Mouse (Mus musculus): ENCODE measurements around the gene Sptlc3. TPM values are rescaled to one million over a fixed set of nuclear protein-coding genes. Genes with fewer than 3 reads are reported as not detected.

Sptlc3 gene
- polyA plus RNA-seq, 1 experiment from 2014 or later, result not detected

- H3K27me3 ChIP-seq (replicated peaks; ENCODE audit: control insufficient read depth, insufficient read depth, low read length), result no peaks in the 10 kb centered on the region
- no peak overlapping the region for H3K4me2 ChIP-seq (ENCODE audit: low read depth, low read length)
- peak; percentile 71 for ATAC-seq
- no peaks in the 10 kb centered on the region for H3K4me1 ChIP-seq (ENCODE audit: control insufficient read depth, insufficient read depth, low read length)
- no peaks in the 10 kb centered on the region for H3K36me3 ChIP-seq (ENCODE audit: control insufficient read depth, insufficient read depth, low read length)
- H3K9ac ChIP-seq (ENCODE audit: low read depth, low read length), result no peak overlapping the region
- no peaks in the 10 kb centered on the region for H3K9me3 ChIP-seq (ENCODE audit: control insufficient read depth, low read length)
- WGBS, result 41% methylated on average over 10 of the region's 10 CpGs
- no peak overlapping the region for H3K4me3 ChIP-seq (ENCODE audit: low read length)
- no peak overlapping the region for H3K27ac ChIP-seq (ENCODE audit: low read length)
These were observed 97.4 kb downstream of the Sptlc3 start for GRCm38 (mm10) chr2:139590888-139591698.

GRCm38 (mm10) chr2:139592109-139592508, 98.4 kb downstream of the Sptlc3 start:
- WGBS, result 72% methylated on average over 7 of the region's 7 CpGs
- no peak overlapping the region for H3K4me2 ChIP-seq (ENCODE audit: low read depth, low read length)
- H3K36me3 ChIP-seq (ENCODE audit: control insufficient read depth, insufficient read depth, low read length), result no peaks in the 10 kb centered on the region
- H3K27me3 ChIP-seq (replicated peaks; ENCODE audit: control insufficient read depth, insufficient read depth, low read length), result no peaks in the 10 kb centered on the region
- H3K9ac ChIP-seq (ENCODE audit: low read depth, low read length), result no peak overlapping the region
- no peak overlapping the region for H3K27ac ChIP-seq (ENCODE audit: low read length)
- ATAC-seq, result no peak
- no peaks in the 10 kb centered on the region for H3K9me3 ChIP-seq (ENCODE audit: control insufficient read depth, low read length)
- H3K4me1 ChIP-seq (ENCODE audit: control insufficient read depth, insufficient read depth, low read length), result no peaks in the 10 kb centered on the region
- no peak overlapping the region for H3K4me3 ChIP-seq (ENCODE audit: low read length)

DNA sequence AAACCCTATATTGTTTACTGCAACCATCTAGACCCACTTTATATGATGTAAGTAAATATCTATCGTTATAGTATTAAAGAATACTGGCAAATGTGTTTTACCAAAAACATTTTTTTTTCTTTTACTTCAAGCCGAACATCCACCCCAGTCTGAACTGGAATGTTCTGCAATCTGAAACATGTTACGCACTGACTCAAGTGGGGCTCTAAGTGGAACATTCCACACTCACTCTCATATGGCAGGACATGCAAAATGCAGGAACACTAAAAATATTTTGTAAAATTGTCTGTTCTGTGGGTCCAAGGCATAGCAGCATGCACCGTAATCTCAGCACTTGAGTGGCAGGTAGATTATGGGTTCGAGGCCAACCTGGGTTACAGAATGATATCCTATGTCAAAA, 103.5 kb downstream of the Sptlc3 start:
- H3K9ac ChIP-seq (ENCODE audit: low read depth, low read length), result no peak overlapping the region
- ATAC-seq, result no peak
- no peaks in the 10 kb centered on the region for H3K4me1 ChIP-seq (ENCODE audit: control insufficient read depth, insufficient read depth, low read length)
- no peaks in the 10 kb centered on the region for H3K36me3 ChIP-seq (ENCODE audit: control insufficient read depth, insufficient read depth, low read length)
- no peaks in the 10 kb centered on the region for H3K9me3 ChIP-seq (ENCODE audit: control insufficient read depth, low read length)
- H3K27ac ChIP-seq (ENCODE audit: low read length), result no peak overlapping the region
- H3K4me3 ChIP-seq (ENCODE audit: low read length), result no peak overlapping the region
- 88% methylated on average over 5 of the region's 5 CpGs for WGBS
- H3K4me2 ChIP-seq (ENCODE audit: low read depth, low read length), result no peak overlapping the region
- H3K27me3 ChIP-seq (replicated peaks; ENCODE audit: control insufficient read depth, insufficient read depth, low read length), result no peaks in the 10 kb centered on the region

DNA sequence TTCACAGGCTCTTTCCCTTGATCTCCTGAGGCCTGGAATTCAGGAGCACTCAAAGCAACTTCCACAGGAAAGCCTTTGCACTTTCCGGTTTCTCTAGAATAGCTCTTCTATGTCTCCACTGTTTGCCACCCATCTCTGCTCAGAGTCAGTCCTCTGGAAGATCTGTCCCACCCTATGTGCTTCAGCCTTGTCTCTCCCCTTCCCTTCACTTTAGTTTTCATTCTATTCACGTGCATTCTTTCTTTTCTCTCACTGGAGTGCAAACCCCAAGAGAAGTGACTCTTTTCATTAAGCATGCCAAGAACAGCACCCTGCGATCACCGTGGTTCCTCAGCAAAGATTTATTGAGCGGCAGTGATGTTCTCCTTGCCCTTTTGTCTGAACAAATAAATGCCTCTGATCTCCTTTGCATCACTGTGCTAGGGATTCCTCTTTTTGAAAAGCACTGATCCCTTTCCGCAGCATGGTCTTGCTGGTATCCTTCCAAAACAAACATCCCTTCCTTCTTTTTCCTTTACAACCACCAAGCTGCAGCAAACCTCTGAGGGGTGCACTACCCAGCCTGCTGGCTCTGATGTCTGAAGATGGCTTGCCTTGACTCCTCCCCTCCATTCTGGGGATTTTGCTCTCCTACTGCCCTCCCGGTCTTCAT, 108.0 kb downstream of the Sptlc3 start:
- H3K9me3 ChIP-seq (ENCODE audit: control insufficient read depth, low read length), result no peaks in the 10 kb centered on the region
- no peak overlapping the region for H3K27ac ChIP-seq (ENCODE audit: low read length)
- H3K27me3 ChIP-seq (replicated peaks; ENCODE audit: control insufficient read depth, insufficient read depth, low read length), result no peaks in the 10 kb centered on the region
- no peak overlapping the region for H3K4me3 ChIP-seq (ENCODE audit: low read length)
- no peak overlapping the region for H3K4me2 ChIP-seq (ENCODE audit: low read depth, low read length)
- H3K4me1 ChIP-seq (ENCODE audit: control insufficient read depth, insufficient read depth, low read length), result no peaks in the 10 kb centered on the region
- no peak for ATAC-seq
- no peak overlapping the region for H3K9ac ChIP-seq (ENCODE audit: low read depth, low read length)
- WGBS, result 31% methylated on average over 7 of the region's 7 CpGs
- H3K36me3 ChIP-seq (ENCODE audit: control insufficient read depth, insufficient read depth, low read length), result no peaks in the 10 kb centered on the region

- Histone ChIP-seq H3K9me3 (ENCODE audit: control insufficient read depth, low read length) (no peaks in the 10 kb centered on the region), H3K4me2 (ENCODE audit: low read depth, low read length) (no peak overlapping the region), H3K36me3 (ENCODE audit: control insufficient read depth, insufficient read depth, low read length) (no peaks in the 10 kb centered on the region), H3K4me1 (ENCODE audit: control insufficient read depth, insufficient read depth, low read length) (no peaks in the 10 kb centered on the region), H3K27me3 (replicated peaks; ENCODE audit: control insufficient read depth, insufficient read depth, low read length) (no peaks in the 10 kb centered on the region), H3K4me3 (ENCODE audit: low read length) (no peak overlapping the region), H3K9ac (ENCODE audit: low read depth, low read length) (no peak overlapping the region), H3K27ac (ENCODE audit: low read length) (no peak overlapping the region)
- 44% methylated on average over 3 of the region's 3 CpGs for WGBS
- no peak for ATAC-seq
These were observed 114.5 kb downstream of the Sptlc3 start for GRCm38 (mm10) chr2:139608167-139608566.

DNA sequence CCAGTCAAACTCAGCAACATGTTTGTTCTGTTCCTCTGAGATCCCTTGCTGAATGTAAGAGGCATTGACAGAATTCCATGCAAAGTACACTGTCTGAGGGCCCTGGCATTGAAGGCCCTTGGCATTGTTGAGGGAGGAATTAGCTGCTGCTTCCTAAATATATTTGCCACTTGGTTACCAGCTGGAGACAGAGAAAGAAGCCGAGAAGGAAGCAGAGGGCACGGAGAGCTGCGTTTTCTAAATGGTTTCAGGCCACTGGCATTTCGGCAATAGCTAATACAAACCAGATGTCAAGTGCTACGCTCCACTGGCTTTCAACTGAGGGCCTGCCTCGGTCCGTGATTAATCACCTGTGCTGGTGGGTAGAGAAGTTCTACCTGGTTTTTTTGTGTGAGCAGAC, 115.1 kb downstream of the Sptlc3 start:
- no peak overlapping the region for H3K27ac ChIP-seq (ENCODE audit: low read length)
- WGBS, result 21% methylated on average over 7 of the region's 7 CpGs
- H3K9me3 ChIP-seq (ENCODE audit: control insufficient read depth, low read length), result no peaks in the 10 kb centered on the region
- no peak overlapping the region for H3K4me3 ChIP-seq (ENCODE audit: low read length)
- no peaks in the 10 kb centered on the region for H3K4me1 ChIP-seq (ENCODE audit: control insufficient read depth, insufficient read depth, low read length)
- no peak overlapping the region for H3K4me2 ChIP-seq (ENCODE audit: low read depth, low read length)
- no peaks in the 10 kb centered on the region for H3K27me3 ChIP-seq (replicated peaks; ENCODE audit: control insufficient read depth, insufficient read depth, low read length)
- no peak overlapping the region for H3K9ac ChIP-seq (ENCODE audit: low read depth, low read length)
- no peaks in the 10 kb centered on the region for H3K36me3 ChIP-seq (ENCODE audit: control insufficient read depth, insufficient read depth, low read length)
- no peak for ATAC-seq

- H3K4me1 ChIP-seq (ENCODE audit: control insufficient read depth, insufficient read depth, low read length), result no peaks in the 10 kb centered on the region
- H3K4me2 ChIP-seq (ENCODE audit: low read depth, low read length), result no peak overlapping the region
- no peak overlapping the region for H3K27ac ChIP-seq (ENCODE audit: low read length)
- no peaks in the 10 kb centered on the region for H3K36me3 ChIP-seq (ENCODE audit: control insufficient read depth, insufficient read depth, low read length)
- no peak overlapping the region for H3K4me3 ChIP-seq (ENCODE audit: low read length)
- H3K9ac ChIP-seq (ENCODE audit: low read depth, low read length), result no peak overlapping the region
- no peaks in the 10 kb centered on the region for H3K9me3 ChIP-seq (ENCODE audit: control insufficient read depth, low read length)
- H3K27me3 ChIP-seq (replicated peaks; ENCODE audit: control insufficient read depth, insufficient read depth, low read length), result no peaks in the 10 kb centered on the region
- WGBS, result 49% methylated on average over 7 of the region's 7 CpGs
- no peak for ATAC-seq
These were observed 115.5 kb downstream of the Sptlc3 start for GRCm38 (mm10) chr2:139609231-139609630.

DNA sequence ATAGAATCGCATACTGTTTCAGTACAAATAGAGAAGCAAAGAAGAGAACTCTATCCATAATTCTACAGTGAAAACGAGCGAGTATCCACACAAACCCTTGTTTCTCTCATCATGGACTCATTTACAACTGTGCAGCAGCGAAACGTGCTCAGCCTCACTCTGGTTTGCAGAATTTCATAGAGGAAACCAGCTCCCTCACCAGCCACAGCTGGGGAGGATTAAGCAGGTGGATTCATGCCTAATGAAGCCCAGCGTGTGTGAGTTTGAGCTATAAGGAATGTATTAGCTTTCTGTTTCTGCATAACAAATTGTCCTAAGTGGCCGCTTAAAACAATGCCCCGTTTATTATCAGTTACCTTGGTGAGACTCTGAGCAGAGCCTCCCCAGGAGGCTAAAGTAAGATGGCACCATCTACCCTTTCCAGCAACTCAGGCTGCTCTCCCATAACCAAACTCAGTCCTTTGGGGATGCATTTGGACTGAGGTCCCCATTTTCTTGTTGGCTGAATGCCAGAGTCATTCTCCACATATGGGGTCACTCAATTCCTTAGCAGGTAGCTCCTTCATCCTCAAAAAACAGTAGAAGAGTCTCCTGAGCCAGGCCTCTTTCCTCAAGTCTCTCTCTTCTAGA, 116.1 kb downstream of the Sptlc3 start:
- Histone ChIP-seq H3K9ac (ENCODE audit: low read depth, low read length) (no peak overlapping the region), H3K9me3 (ENCODE audit: control insufficient read depth, low read length) (no peaks in the 10 kb centered on the region), H3K27ac (ENCODE audit: low read length) (no peak overlapping the region), H3K36me3 (ENCODE audit: control insufficient read depth, insufficient read depth, low read length) (no peaks in the 10 kb centered on the region), H3K4me1 (ENCODE audit: control insufficient read depth, insufficient read depth, low read length) (no peaks in the 10 kb centered on the region), H3K27me3 (replicated peaks; ENCODE audit: control insufficient read depth, insufficient read depth, low read length) (no peaks in the 10 kb centered on the region), H3K4me3 (ENCODE audit: low read length) (no peak overlapping the region), H3K4me2 (ENCODE audit: low read depth, low read length) (no peak overlapping the region)
- WGBS, result 47% methylated on average over 8 of the region's 8 CpGs
- no peak for ATAC-seq

- Histone ChIP-seq H3K36me3 (ENCODE audit: control insufficient read depth, insufficient read depth, low read length) (no peaks in the 10 kb centered on the region), H3K27ac (ENCODE audit: low read length) (no peak overlapping the region), H3K27me3 (replicated peaks; ENCODE audit: control insufficient read depth, insufficient read depth, low read length) (no peaks in the 10 kb centered on the region), H3K4me1 (ENCODE audit: control insufficient read depth, insufficient read depth, low read length) (no peaks in the 10 kb centered on the region), H3K4me2 (ENCODE audit: low read depth, low read length) (no peak overlapping the region), H3K4me3 (ENCODE audit: low read length) (no peak overlapping the region), H3K9me3 (ENCODE audit: control insufficient read depth, low read length) (no peaks in the 10 kb centered on the region), H3K9ac (ENCODE audit: low read depth, low read length) (no peak overlapping the region)
- WGBS, result 45% methylated on average over 10 of the region's 10 CpGs
- no peak for ATAC-seq
These were observed 118.8 kb downstream of the Sptlc3 start for GRCm38 (mm10) chr2:139612410-139613107.
